Mouse (Mus musculus): ENCODE measurements around the gene Galnt4. TPM values are rescaled to one million over a fixed set of nuclear protein-coding genes. Genes with fewer than 3 reads are reported as not detected.

Galnt4 gene
- polyA plus RNA-seq, 1 experiment from 2014 or later, result 27.1 TPM

DNA sequence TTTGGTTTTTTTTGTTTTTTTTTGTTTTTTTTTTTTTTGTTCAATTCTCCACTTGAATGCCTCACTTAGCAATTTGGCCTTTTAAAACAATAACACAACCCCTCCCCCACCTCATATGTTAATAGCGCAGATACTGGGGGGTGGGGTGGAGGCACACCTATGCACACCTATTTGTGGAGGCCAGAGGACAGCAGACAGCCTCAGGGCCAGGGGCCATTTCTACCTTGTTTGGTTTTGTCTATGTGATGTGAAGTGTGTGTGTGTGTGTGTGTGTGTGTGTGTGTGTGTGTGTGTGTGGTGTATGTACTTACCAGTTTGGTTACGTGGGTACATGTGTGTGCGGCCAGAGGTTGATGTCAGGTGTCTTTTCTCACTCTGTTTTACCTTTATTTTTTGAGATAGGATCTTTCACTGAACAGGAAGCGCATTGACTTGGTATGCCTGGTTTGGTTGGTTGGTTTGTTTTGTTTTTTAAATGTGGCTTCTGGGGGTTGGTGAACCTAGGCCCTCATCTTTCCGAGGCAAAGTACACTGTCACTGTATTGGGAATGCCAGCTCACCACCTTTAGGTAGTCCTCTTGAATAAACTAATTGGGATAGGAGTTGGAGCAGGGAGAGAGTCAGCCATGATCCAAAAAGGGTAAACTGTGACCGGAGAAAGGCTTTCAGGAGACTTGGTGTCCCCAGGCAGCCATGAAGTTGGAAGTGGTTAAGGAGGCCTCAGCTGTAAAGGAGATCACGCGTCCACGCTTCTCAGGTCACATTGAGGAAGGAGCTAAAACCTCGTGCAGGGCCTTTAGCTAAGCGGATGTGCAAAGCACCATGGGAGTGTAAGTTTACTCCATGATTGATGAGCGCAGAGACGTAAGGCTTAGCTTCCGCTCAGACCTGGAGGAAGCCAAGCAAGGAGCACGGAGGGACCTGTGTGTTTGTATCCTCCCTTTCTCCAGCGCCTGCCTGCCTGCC is 9.0 kb downstream of the Galnt4 start:
- H3K9ac ChIP-seq (replicated peaks; ENCODE audit: low read depth, low read length), result no peak overlapping the region
- peak overlapping the region; percentile 46; the same call in 1 of the 2 replicates for H3K27ac ChIP-seq (ENCODE audit: low read length)
- no peak overlapping the region for H3K4me2 ChIP-seq (replicated peaks; ENCODE audit: low read depth, low read length)
- no peaks in the 10 kb centered on the region for H3K9me3 ChIP-seq (ENCODE audit: control insufficient read depth, low read depth, low read length)
- H3K27me3 ChIP-seq (ENCODE audit: control insufficient read depth, insufficient read depth, low read length), result no peaks in the 10 kb centered on the region
- H3K4me3 ChIP-seq (ENCODE audit: low read depth, low read length), result no peak overlapping the region
- peaks cover 22% of the 10 kb centered on the region for H3K4me1 ChIP-seq (ENCODE audit: control insufficient read depth, insufficient read depth, low read length)
- no peaks in the 10 kb centered on the region for H3K36me3 ChIP-seq (ENCODE audit: control insufficient read depth, insufficient read depth, low read length)
- WGBS, result 70% methylated on average over 16 of the region's 16 CpGs
- no peak for ATAC-seq (ENCODE audit: insufficient number of reproducible peaks, insufficient read depth, low FRiP score, low read depth)

DNA sequence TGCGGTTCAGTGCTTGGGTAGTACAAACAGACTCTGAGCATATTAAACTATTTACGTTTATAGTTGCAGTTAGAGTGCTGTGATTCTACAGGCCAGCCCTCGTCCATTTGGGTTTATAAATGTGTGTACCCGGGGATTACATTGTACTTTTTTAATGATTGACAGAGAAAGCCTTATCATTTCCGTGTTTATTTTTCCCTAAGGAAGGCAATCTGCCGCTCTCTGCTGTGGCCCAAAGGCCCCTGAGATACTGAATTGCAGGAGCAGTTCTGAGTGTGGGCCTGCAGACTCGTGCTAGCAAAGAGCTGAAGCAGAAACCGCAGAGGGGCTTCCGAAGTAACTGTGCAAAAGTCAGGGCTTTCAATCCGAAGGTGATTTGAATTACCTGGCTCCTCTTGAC is 9.9 kb downstream of the Galnt4 start:
- no peak overlapping the region for H3K9ac ChIP-seq (replicated peaks; ENCODE audit: low read depth, low read length)
- no peaks in the 10 kb centered on the region for H3K27me3 ChIP-seq (ENCODE audit: control insufficient read depth, insufficient read depth, low read length)
- ATAC-seq (ENCODE audit: insufficient number of reproducible peaks, insufficient read depth, low FRiP score, low read depth), result 0 out of 2 replicates have a peak, but pooled peaks have one; percentile 19
- H3K36me3 ChIP-seq (ENCODE audit: control insufficient read depth, insufficient read depth, low read length), result no peaks in the 10 kb centered on the region
- H3K4me3 ChIP-seq (ENCODE audit: low read depth, low read length), result no peak overlapping the region
- H3K9me3 ChIP-seq (ENCODE audit: control insufficient read depth, low read depth, low read length), result no peaks in the 10 kb centered on the region
- H3K4me2 ChIP-seq (replicated peaks; ENCODE audit: low read depth, low read length), result no peak overlapping the region
- WGBS, result 46% methylated on average over 10 of the region's 10 CpGs
- H3K27ac ChIP-seq (ENCODE audit: low read length), result peak overlapping the region; percentile 35; the same call in 1 of the 2 replicates
- H3K4me1 ChIP-seq (ENCODE audit: control insufficient read depth, insufficient read depth, low read length), result peaks cover 22% of the 10 kb centered on the region

DNA sequence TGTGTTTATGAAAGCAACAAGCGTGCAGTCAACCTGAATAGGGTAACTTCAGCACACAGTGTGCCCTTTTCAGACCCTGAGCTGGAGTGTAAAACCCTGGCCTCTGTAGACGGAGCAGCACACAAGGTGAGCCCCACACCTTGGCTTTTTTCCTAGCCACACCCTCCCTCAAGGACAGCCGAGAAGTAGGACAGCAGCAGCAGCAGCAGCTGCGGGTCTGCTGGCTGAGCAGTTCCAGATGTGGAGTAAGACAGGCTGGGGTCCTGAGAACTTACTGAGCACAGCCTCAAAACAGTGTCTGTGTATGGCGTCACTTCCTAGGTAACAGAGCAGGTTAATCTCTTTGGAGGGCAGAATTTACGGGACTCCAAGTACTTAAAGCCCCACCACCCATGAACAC is 10.7 kb downstream of the Galnt4 start:
- Histone ChIP-seq H3K36me3 (ENCODE audit: control insufficient read depth, insufficient read depth, low read length) (no peaks in the 10 kb centered on the region), H3K9me3 (ENCODE audit: control insufficient read depth, low read depth, low read length) (no peaks in the 10 kb centered on the region), H3K4me2 (replicated peaks; ENCODE audit: low read depth, low read length) (no peak overlapping the region), H3K4me3 (ENCODE audit: low read depth, low read length) (no peak overlapping the region), H3K4me1 (ENCODE audit: control insufficient read depth, insufficient read depth, low read length) (peaks cover 22% of the 10 kb centered on the region), H3K27ac (ENCODE audit: low read length) (peak overlapping the region; percentile 35; the same call in 1 of the 2 replicates), H3K27me3 (ENCODE audit: control insufficient read depth, insufficient read depth, low read length) (no peaks in the 10 kb centered on the region), H3K9ac (replicated peaks; ENCODE audit: low read depth, low read length) (no peak overlapping the region)
- WGBS, result 33% methylated on average over 6 of the region's 6 CpGs
- peak; percentile 50 for ATAC-seq (ENCODE audit: insufficient number of reproducible peaks, insufficient read depth, low FRiP score, low read depth)

DNA sequence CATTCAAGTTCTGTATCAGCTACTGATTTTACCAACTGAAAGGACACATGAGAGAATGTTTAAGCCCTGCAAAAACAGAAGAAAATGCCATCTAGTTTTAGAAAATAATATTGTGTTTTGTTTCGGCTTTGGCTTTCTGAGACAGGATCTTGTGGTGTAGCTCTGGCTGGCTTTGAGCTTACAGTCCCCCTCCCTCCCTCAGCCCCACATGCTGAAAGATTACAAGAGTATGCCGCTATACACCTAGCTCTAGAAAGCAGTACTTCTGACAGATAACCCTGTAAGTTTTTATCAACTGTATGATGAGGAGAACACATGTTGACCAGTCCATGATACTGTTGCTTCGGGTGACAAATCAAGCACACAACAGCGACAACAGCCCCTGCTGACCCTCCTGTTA is 11.5 kb downstream of the Galnt4 start:
- H3K9ac ChIP-seq (replicated peaks; ENCODE audit: low read depth, low read length), result no peak overlapping the region
- ATAC-seq (ENCODE audit: insufficient number of reproducible peaks, insufficient read depth, low FRiP score, low read depth), result no peak
- H3K4me2 ChIP-seq (replicated peaks; ENCODE audit: low read depth, low read length), result no peak overlapping the region
- H3K36me3 ChIP-seq (ENCODE audit: control insufficient read depth, insufficient read depth, low read length), result no peaks in the 10 kb centered on the region
- H3K4me3 ChIP-seq (ENCODE audit: low read depth, low read length), result no peak overlapping the region
- 87% methylated on average over 4 of the region's 4 CpGs for WGBS
- no peaks in the 10 kb centered on the region for H3K9me3 ChIP-seq (ENCODE audit: control insufficient read depth, low read depth, low read length)
- no peak overlapping the region; the same call in 1 of the 2 replicates for H3K27ac ChIP-seq (ENCODE audit: low read length)
- no peaks in the 10 kb centered on the region for H3K27me3 ChIP-seq (ENCODE audit: control insufficient read depth, insufficient read depth, low read length)
- H3K4me1 ChIP-seq (ENCODE audit: control insufficient read depth, insufficient read depth, low read length), result peaks cover 22% of the 10 kb centered on the region

DNA sequence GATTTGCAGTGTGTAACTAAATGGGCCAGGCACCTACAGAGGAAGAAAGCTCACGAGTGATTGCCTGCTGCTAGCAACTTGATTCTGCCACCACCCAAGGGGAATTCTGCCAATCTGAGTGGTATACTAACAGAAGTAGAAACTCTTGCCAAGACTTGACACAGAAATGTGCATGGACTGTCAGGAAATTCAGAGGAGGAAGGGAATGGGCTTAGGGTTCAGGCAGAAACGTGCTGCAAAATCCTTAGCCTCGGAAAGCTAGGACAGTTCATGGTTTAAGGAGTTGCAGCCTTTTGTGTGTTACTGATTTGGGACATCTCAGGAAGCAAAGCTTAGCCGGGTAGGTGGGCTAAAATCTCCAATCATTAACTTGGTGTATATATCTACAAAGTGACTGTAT is 18.3 kb downstream of the Galnt4 start, which contains the start of gene Phxr2:
Phxr2 (minus strand) TSS at position 101 of the 400 bp plus-strand sequence.
- H3K36me3 ChIP-seq (ENCODE audit: control insufficient read depth, insufficient read depth, low read length), result no peaks in the 10 kb centered on the region
- WGBS, result 75% methylated on average over 4 of the region's 4 CpGs
- no peaks in the 10 kb centered on the region for H3K4me1 ChIP-seq (ENCODE audit: control insufficient read depth, insufficient read depth, low read length)
- no peaks in the 10 kb centered on the region for H3K9me3 ChIP-seq (ENCODE audit: control insufficient read depth, low read depth, low read length)
- no peak within 1 kb of the TSS for H3K9ac ChIP-seq (replicated peaks; ENCODE audit: low read depth, low read length)
- H3K27me3 ChIP-seq (ENCODE audit: control insufficient read depth, insufficient read depth, low read length), result no peaks in the 10 kb centered on the region
- H3K27ac ChIP-seq (ENCODE audit: low read length), result no peak within 1 kb of the TSS
- H3K4me3 ChIP-seq (ENCODE audit: low read depth, low read length), result no peak within 1 kb of the TSS
- ATAC-seq (ENCODE audit: insufficient number of reproducible peaks, insufficient read depth, low FRiP score, low read depth), result no peak
- H3K4me2 ChIP-seq (replicated peaks; ENCODE audit: low read depth, low read length), result no peak within 1 kb of the TSS

DNA sequence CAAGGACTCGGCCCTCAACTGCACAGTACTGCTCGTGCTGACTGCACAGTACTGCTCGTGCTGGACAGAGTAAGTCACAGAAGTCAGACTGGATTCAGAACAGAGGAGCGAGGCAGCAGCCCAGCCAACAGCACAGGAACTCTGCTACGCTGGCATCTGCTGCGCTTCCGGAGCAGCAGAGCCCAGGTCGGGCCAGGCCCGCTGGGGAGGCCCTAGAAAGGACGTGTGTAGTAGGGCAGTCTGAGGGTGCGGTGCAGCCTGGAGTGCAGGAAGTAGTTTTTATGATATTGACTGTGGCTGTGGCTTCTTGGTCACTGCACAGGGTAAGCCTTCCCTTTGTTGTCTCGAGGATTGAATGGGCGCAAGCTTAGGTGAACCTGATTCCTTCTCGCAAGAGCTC is 19.0 kb downstream of the Galnt4 start:
- Histone ChIP-seq H3K4me3 (ENCODE audit: low read depth, low read length) (no peak overlapping the region), H3K9ac (replicated peaks; ENCODE audit: low read depth, low read length) (no peak overlapping the region), H3K27ac (ENCODE audit: low read length) (no peak overlapping the region), H3K9me3 (ENCODE audit: control insufficient read depth, low read depth, low read length) (no peaks in the 10 kb centered on the region), H3K4me1 (ENCODE audit: control insufficient read depth, insufficient read depth, low read length) (no peaks in the 10 kb centered on the region), H3K4me2 (replicated peaks; ENCODE audit: low read depth, low read length) (no peak overlapping the region), H3K36me3 (ENCODE audit: control insufficient read depth, insufficient read depth, low read length) (no peaks in the 10 kb centered on the region), H3K27me3 (ENCODE audit: control insufficient read depth, insufficient read depth, low read length) (no peaks in the 10 kb centered on the region)
- ATAC-seq (ENCODE audit: insufficient number of reproducible peaks, insufficient read depth, low FRiP score, low read depth), result no peak
- WGBS, result 92% methylated on average over 14 of the region's 14 CpGs

DNA sequence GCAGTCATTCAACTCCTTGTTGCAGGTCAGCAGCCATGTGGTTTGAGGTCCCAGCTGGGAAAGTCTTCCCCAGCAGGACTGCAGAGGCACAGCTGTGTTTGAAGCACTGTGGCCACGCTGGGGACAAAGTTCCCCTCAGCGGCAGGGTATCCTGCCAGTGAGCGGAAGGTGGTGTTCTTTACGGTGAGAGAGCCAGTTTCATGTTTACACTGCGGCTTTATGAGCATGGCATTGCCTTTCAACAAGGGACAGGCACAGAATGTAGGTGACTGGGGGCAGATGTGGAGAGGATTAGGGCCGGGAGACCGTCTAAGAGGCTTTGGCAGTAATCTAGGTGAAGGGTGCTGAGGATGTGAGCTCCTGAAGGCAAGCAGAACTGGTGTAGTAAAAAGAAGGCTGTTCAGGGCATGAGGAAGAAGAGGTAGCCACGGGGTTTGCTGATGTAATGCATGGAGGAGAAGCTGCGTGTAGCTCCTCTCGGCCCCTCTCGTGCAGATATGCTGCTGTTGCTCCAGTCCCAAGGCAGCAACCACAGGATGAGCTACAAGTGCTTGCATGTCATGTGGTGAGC is 19.8 kb downstream of the Galnt4 start:
- H3K27me3 ChIP-seq (ENCODE audit: control insufficient read depth, insufficient read depth, low read length), result no peaks in the 10 kb centered on the region
- H3K4me3 ChIP-seq (ENCODE audit: low read depth, low read length), result no peak overlapping the region
- H3K9ac ChIP-seq (replicated peaks; ENCODE audit: low read depth, low read length), result no peak overlapping the region
- H3K9me3 ChIP-seq (ENCODE audit: control insufficient read depth, low read depth, low read length), result no peaks in the 10 kb centered on the region
- H3K4me1 ChIP-seq (ENCODE audit: control insufficient read depth, insufficient read depth, low read length), result no peaks in the 10 kb centered on the region
- H3K27ac ChIP-seq (ENCODE audit: low read length), result peak overlapping the region; percentile 52; the same call in 1 of the 2 replicates
- ATAC-seq (ENCODE audit: insufficient number of reproducible peaks, insufficient read depth, low FRiP score, low read depth), result peak; percentile 67
- H3K4me2 ChIP-seq (replicated peaks; ENCODE audit: low read depth, low read length), result no peak overlapping the region
- WGBS, result 76% methylated on average over 11 of the region's 11 CpGs
- H3K36me3 ChIP-seq (ENCODE audit: control insufficient read depth, insufficient read depth, low read length), result no peaks in the 10 kb centered on the region

DNA sequence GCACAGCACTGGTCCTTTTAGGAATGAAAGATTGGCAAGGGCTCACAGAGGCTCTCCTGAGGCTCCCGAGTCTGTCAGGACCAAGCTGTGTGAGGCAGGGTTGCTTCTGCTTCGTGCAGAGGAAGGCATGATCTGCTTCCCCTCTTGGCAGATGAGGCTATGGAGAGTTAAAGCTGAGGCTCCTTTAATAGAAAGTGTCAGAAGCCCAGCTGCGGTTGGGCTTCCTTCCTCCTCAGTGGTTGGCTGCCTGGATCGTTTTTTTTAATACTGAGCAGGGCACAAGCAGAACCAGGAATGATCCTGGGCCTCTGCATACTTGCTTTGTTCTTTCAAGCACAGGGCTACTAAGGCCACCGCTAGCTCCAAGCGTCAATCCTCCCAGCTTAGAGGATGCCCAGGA is 22.7 kb downstream of the Galnt4 start:
- H3K9ac ChIP-seq (replicated peaks; ENCODE audit: low read depth, low read length), result no peak overlapping the region
- no peaks in the 10 kb centered on the region for H3K36me3 ChIP-seq (ENCODE audit: control insufficient read depth, insufficient read depth, low read length)
- no peak overlapping the region for H3K27ac ChIP-seq (ENCODE audit: low read length)
- no peaks in the 10 kb centered on the region for H3K27me3 ChIP-seq (ENCODE audit: control insufficient read depth, insufficient read depth, low read length)
- H3K4me2 ChIP-seq (replicated peaks; ENCODE audit: low read depth, low read length), result no peak overlapping the region
- ATAC-seq (ENCODE audit: insufficient number of reproducible peaks, insufficient read depth, low FRiP score, low read depth), result no peak
- H3K9me3 ChIP-seq (ENCODE audit: control insufficient read depth, low read depth, low read length), result no peaks in the 10 kb centered on the region
- no peak overlapping the region for H3K4me3 ChIP-seq (ENCODE audit: low read depth, low read length)
- WGBS, result 45% methylated on average over 6 of the region's 6 CpGs
- no peaks in the 10 kb centered on the region for H3K4me1 ChIP-seq (ENCODE audit: control insufficient read depth, insufficient read depth, low read length)

Measured in stomach, embryonic 14.5 days (tissue).